Mouse (Mus musculus) heart, adult 2 months (tissue): Measurements from ENCODE around the gene Kng2. TPM values are rescaled to one million over a fixed set of nuclear protein-coding genes. Genes with fewer than 3 reads are reported as not detected.
"Not testable (repeated sequence)": the region's sequence is repeated elsewhere in the genome, so short reads cannot be mapped to it uniquely, and the experiment has no call there.

Experiments
- DNase-seq, 2 experiments: peaks; one replicate each; pipeline ENCODE4 v3.0.0; 2021
- H3K27ac ChIP-seq: fragments of 200-600 bp; 2 replicates; pipeline ENCODE4 v1.8.1; 2022
- H3K27me3 ChIP-seq: fragments of 200-500 bp; 2 replicates; pipeline ENCODE4 v1.6.1; 2012; ENCODE audit warnings: mild to moderate bottlenecking, low read length, inconsistent platforms, mixed read lengths; ENCODE audit not compliant: control insufficient read depth, insufficient read depth
- H3K36me3 ChIP-seq: fragments of 200-500 bp; 2 replicates; pipeline ENCODE4 v1.6.1; 2012; ENCODE audit warnings: low read length, inconsistent platforms; ENCODE audit not compliant: control insufficient read depth, insufficient read depth
- H3K4me1 ChIP-seq: fragments of 200-500 bp; 2 replicates; pipeline ENCODE4 v1.6.1; 2011; ENCODE audit warnings: low read length; ENCODE audit not compliant: control insufficient read depth, insufficient read depth
- H3K4me3 ChIP-seq: fragments of 200-600 bp; 2 replicates; pipeline ENCODE4 v1.8.1; 2022
- H3K79me2 ChIP-seq: fragments of 200-500 bp; replicated peaks from 2 replicates; pipeline ENCODE4 v1.6.1; 2012; ENCODE audit warnings: mild to moderate bottlenecking, inconsistent platforms, low read length, moderate library complexity, mixed read lengths; ENCODE audit not compliant: control insufficient read depth, insufficient read depth
- H3K9ac ChIP-seq: fragments of 200-500 bp; 2 replicates; pipeline ENCODE4 v1.6.1; 2012; ENCODE audit warnings: low read depth, mild to moderate bottlenecking, control low read depth, inconsistent platforms, low read length, mixed read lengths
- CTCF ChIP-seq: fragments of 200-600 bp; IDR thresholded peaks from 2 replicates; pipeline ENCODE4 v1.8.1; 2022; ENCODE audit warnings: antibody characterized with exemption, mild to moderate bottlenecking, moderate library complexity
- EP300 ChIP-seq: fragments of 200-500 bp; IDR thresholded peaks from 2 replicates; pipeline ENCODE4 v1.6.1; 2011; ENCODE audit warnings: low read depth, low read length, control low read depth; ENCODE audit not compliant: insufficient read depth
- POLR2A ChIP-seq: fragments of 200-500 bp; IDR thresholded peaks from 2 replicates; pipeline ENCODE4 v1.6.1; 2011; ENCODE audit warnings: mild to moderate bottlenecking, low read depth, low read length, control low read depth; ENCODE audit not compliant: insufficient read depth
- WGBS: fragments of 180-500 bp; shearing (Covaris S2); methylation state at CpG from one replicate; pipeline ENCODE4 v1.1.7; 2018; 5-methylcytosine and 5-hydroxymethylcytosine counted together
- intact Hi-C: fragments of 180-260 bp; cut with DNase I; formaldehyde crosslinking; loops from one replicate; pipeline ENCODE4 v1.15.1; 2025
- polyA plus RNA-seq: library from polyadenylated mRNA; depleted of rRNA; stranded (reverse); fragments of >200 nt; gene quantifications from 2 replicates; pipeline ENCODE4 v1.2.3, GENCODE M21; 2012; rRNA removed
- total RNA-seq, 2 experiments: library from RNA; stranded (reverse); gene quantifications; 2 replicates each; pipeline ENCODE4 v1.2.3; 2021

Gene Kng2
- total and polyA plus RNA-seq, 3 experiments, result 0.21 to 0.37 TPM; not detected in 1

- Histone ChIP-seq H3K9ac (no peak overlapping the region), H3K4me1 (no peaks in the 10 kb centered on the region), H3K79me2 (no peaks in the 10 kb centered on the region), H3K27me3 (no peaks in the 10 kb centered on the region), H3K27ac (no peak overlapping the region), H3K4me3 (no peak overlapping the region), H3K36me3 (no peaks in the 10 kb centered on the region)
- no peak for TF ChIP-seq CTCF
- TF ChIP-seq EP300, result no peak
- TF ChIP-seq POLR2A, result no peak
- 84% methylated on average over 2 of the region's 2 CpGs for WGBS
- intact Hi-C loops, result no loop called here
- DNase-seq, result no peak
Observed at GRCm38 (mm10) chr16:22947371-22947770, 81.9 kb downstream of the Kng2 start.

- H3K27ac ChIP-seq, DNase-seq, H3K79me2 ChIP-seq, H3K27me3 ChIP-seq, H3K36me3 ChIP-seq, H3K4me1 ChIP-seq, H3K9ac ChIP-seq, H3K4me3 ChIP-seq, intact Hi-C loops: not testable (repeated sequence)
Observed at GRCm38 (mm10) chr16:22941825-22942476, 87.3 kb downstream of the Kng2 start.

GRCm38 (mm10) chr16:22939120-22939695 is 90.1 kb downstream of the Kng2 start:
- no peaks in the 10 kb centered on the region for H3K27me3 ChIP-seq
- TF ChIP-seq CTCF (no peak), POLR2A (no peak)
- H3K79me2 ChIP-seq, result no peaks in the 10 kb centered on the region
- WGBS, result 58% methylated on average over 8 of the region's 8 CpGs
- intact Hi-C loops, result no loop called here
- H3K27ac ChIP-seq, result no peak overlapping the region
- H3K9ac ChIP-seq, result no peak overlapping the region
- no peaks in the 10 kb centered on the region for H3K4me1 ChIP-seq
- no peaks in the 10 kb centered on the region for H3K36me3 ChIP-seq
- no peak overlapping the region for H3K4me3 ChIP-seq
- DNase-seq, result no peak

- Histone ChIP-seq H3K9ac (no peak overlapping the region), H3K27me3 (no peaks in the 10 kb centered on the region), H3K27ac (no peak overlapping the region), H3K79me2 (no peaks in the 10 kb centered on the region), H3K4me3 (no peak overlapping the region), H3K4me1 (no peaks in the 10 kb centered on the region), H3K36me3 (no peaks in the 10 kb centered on the region)
- no peak for TF ChIP-seq POLR2A
- no peak for TF ChIP-seq CTCF
- TF ChIP-seq EP300, result no peak
- WGBS, result 71% methylated on average over 2 of the region's 2 CpGs
- no peak for DNase-seq
- intact Hi-C loops, result no loop called here
Observed at GRCm38 (mm10) chr16:22938541-22938940, 90.7 kb downstream of the Kng2 start.

- H3K27me3 ChIP-seq, result no peaks in the 10 kb centered on the region
- no peak overlapping the region for H3K9ac ChIP-seq
- H3K79me2 ChIP-seq, result no peaks in the 10 kb centered on the region
- 84% methylated on average over 12 of the region's 12 CpGs for WGBS
- TF ChIP-seq EP300, result no peak
- DNase-seq, result no peak
- H3K4me1 ChIP-seq, result no peaks in the 10 kb centered on the region
- intact Hi-C loops, result no loop called here
- no peak overlapping the region for H3K4me3 ChIP-seq
- no peak overlapping the region for H3K27ac ChIP-seq
- H3K36me3 ChIP-seq, result no peaks in the 10 kb centered on the region
Observed at GRCm38 (mm10) chr16:22937631-22938030, 91.7 kb downstream of the Kng2 start.

Other genes with a start within 250 kb of the Kng2 start
- gene Crygs, start 217.9 kb downstream of the Kng2 start, total RNA-seq, result not detected
- gene Crygs, start 217.9 kb downstream of the Kng2 start, polyA plus RNA-seq, result not detected in 2 replicates
- gene Tbccd1, start 171.8 kb downstream of the Kng2 start, total RNA-seq, result 10 to 100 TPM; 12.7 to 12.8 TPM
- 10.3 and 16.1 TPM in 2 replicates for gene Tbccd1, start 171.8 kb downstream of the Kng2 start, polyA plus RNA-seq
- 10 to 100 TPM; 59.5 to 68.5 TPM for gene Dnajb11, start 171.6 kb downstream of the Kng2 start, total RNA-seq
- 13.0 and 19.3 TPM in 2 replicates for gene Dnajb11, start 171.6 kb downstream of the Kng2 start, polyA plus RNA-seq
- 1 to 10 TPM; 8.0 to 8.6 TPM for gene Ahsg, start 138.2 kb downstream of the Kng2 start, total RNA-seq
- 15.1 and 19.3 TPM in 2 replicates for gene Ahsg, start 138.2 kb downstream of the Kng2 start, polyA plus RNA-seq
- gene Fetub, start 111.1 kb downstream of the Kng2 start, total RNA-seq, result under 1 TPM; 0.27 to 0.57 TPM
- gene Fetub, start 111.1 kb downstream of the Kng2 start, polyA plus RNA-seq, result 0.44 and 0.86 TPM in 2 replicates
- gene Hrg, start 78.4 kb downstream of the Kng2 start, total RNA-seq, result not detected
- 0.26 TPM in 1 of 2 replicates, not detected in the other for gene Hrg, start 78.4 kb downstream of the Kng2 start, polyA plus RNA-seq
- gene Kng1, start 28.4 kb upstream of the Kng2 start, total RNA-seq, result not detected
- 0.50 TPM in 1 of 2 replicates, not detected in the other for gene Kng1, start 28.4 kb upstream of the Kng2 start, polyA plus RNA-seq
- gene Eif4a2, start 78.0 kb upstream of the Kng2 start, total RNA-seq, result 100 to 1,000 TPM; 337 to 385 TPM
- 128 and 287 TPM in 2 replicates for gene Eif4a2, start 78.0 kb upstream of the Kng2 start, polyA plus RNA-seq
- gene Rfc4, start 98.3 kb upstream of the Kng2 start, total RNA-seq, result 1 to 10 TPM; 6.2 to 7.3 TPM
- gene Rfc4, start 98.3 kb upstream of the Kng2 start, polyA plus RNA-seq, result 1.5 and 1.6 TPM in 2 replicates
- 10 to 100 TPM in 1 of 2 experiments, 1 to 10 TPM in 1; 5.9 to 13.6 TPM for gene Adipoq, start 117.1 kb upstream of the Kng2 start, total RNA-seq
- 26.4 and 52.5 TPM in 2 replicates for gene Adipoq, start 117.1 kb upstream of the Kng2 start, polyA plus RNA-seq
- gene St6gal1, start 195.3 kb upstream of the Kng2 start, total RNA-seq, result 1 to 10 TPM; 8.4 to 9.9 TPM
- 6.0 and 9.9 TPM in 2 replicates for gene St6gal1, start 195.3 kb upstream of the Kng2 start, polyA plus RNA-seq